Mouse (Mus musculus) gastrocnemius, adult 2 months (tissue): Measurements from ENCODE around the gene Adamtsl1. TPM values are rescaled to one million over a fixed set of nuclear protein-coding genes. Genes with fewer than 3 reads are reported as not detected.

Source experiments
- DNase-seq: peaks from one replicate; pipeline ENCODE4 v3.0.0; 2022
- H3K27ac ChIP-seq: fragments of 200-600 bp; 2 replicates; pipeline ENCODE4 v1.8.1; 2022; ENCODE audit warnings: mild to moderate bottlenecking
- H3K4me3 ChIP-seq: fragments of 200-600 bp; 2 replicates; pipeline ENCODE4 v1.8.1; 2022; ENCODE audit warnings: mild to moderate bottlenecking, moderate library complexity
- CTCF ChIP-seq: fragments of 200-600 bp; IDR thresholded peaks from 2 replicates; pipeline ENCODE4 v1.8.1; 2022; ENCODE audit warnings: antibody characterized with exemption, mild to moderate bottlenecking, moderate library complexity
- intact Hi-C: fragments of 180-260 bp; cut with DNase I; formaldehyde crosslinking; loops from one replicate; pipeline ENCODE4 v1.15.1; 2025
- total RNA-seq, 2 experiments: library from RNA; stranded (reverse); gene quantifications; 2 replicates each; pipeline ENCODE4 v1.2.3; 2021

The Adamtsl1 gene
- total RNA-seq, 2 experiments from 2014 or later, result 5.7 to 5.9 TPM

DNA sequence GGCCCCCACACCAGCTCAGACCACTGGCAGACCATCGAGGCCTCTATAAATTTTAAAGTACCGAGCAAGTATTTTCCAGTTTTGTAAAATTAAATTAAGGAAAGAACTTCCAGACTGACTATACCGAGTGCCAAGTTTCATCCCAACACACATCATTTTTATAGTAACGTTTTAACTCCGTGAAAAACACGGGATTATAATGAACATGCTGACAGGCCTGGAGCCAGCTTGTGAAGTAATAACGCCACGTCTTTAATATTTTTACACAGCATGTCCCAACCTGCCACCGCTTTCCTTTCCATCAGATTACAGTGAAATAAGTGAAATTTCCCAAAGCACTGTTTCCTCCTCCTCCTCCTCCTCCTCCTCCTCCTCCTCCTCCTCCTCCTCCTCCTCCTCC lies 894.4 kb downstream of the Adamtsl1 start:
- no peak overlapping the region for H3K27ac ChIP-seq
- intact Hi-C loops, result no loop called here
- no peak for DNase-seq
- TF ChIP-seq CTCF, result no peak
- H3K4me3 ChIP-seq, result no peak overlapping the region

DNA sequence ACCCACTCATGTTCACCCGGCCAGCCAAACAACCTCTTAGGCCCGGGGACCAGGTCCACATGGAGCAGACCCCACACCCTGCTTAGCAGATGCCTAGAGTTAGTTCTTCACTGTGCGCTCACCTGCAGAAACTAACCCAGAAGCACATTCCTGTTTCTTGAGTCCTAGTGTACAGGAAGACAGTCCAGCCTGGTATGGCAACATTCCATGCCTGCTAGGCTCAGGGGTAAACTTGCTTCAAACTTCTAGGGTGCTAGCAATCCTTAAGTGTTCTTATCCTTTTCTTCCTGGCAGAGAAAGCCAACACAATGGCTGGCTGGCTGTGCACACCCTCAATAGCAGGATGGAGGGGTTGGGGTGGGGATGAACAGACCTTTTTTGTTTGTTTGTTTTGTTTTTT lies 897.0 kb downstream of the Adamtsl1 start:
- no peak overlapping the region for H3K4me3 ChIP-seq
- TF ChIP-seq CTCF, result no peak
- intact Hi-C loops, result no loop called here
- no peak for DNase-seq
- H3K27ac ChIP-seq, result no peak overlapping the region

DNA sequence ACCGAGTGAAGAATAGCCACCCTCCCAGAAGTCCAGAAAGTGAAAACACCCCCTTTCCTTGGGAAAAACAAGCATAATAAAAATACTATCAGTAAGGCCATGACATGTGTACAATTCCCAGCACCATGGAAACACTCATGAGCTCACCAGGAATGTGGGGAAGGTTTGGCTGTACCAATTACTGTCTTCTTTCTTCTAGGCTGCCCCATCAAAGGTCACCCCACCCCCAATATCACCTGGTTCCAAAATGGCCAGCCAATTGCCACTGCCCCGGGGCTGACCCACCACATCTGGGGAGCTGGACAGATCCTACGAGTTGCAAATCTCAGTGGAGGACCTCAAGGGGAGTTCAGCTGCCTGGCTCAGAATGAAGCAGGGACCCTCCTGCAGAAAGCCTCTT lies 899.4 kb downstream of the Adamtsl1 start:
- TF ChIP-seq CTCF, result no peak
- no peak overlapping the region; the same call in 1 of the 2 replicates for H3K27ac ChIP-seq
- no peak for DNase-seq
- no peak overlapping the region for H3K4me3 ChIP-seq
- intact Hi-C loops, result no loop called here

- peak; percentile 36 for DNase-seq
- Histone ChIP-seq H3K4me3 (peak overlapping the region; percentile 33; the same call in 1 of the 2 replicates), H3K27ac (peak overlapping the region; percentile 32)
- intact Hi-C loops, result no loop called here
- TF ChIP-seq CTCF, result no peak
These were observed 902.5 kb downstream of the Adamtsl1 start for GRCm38 (mm10) chr4:86416401-86417025.

DNA sequence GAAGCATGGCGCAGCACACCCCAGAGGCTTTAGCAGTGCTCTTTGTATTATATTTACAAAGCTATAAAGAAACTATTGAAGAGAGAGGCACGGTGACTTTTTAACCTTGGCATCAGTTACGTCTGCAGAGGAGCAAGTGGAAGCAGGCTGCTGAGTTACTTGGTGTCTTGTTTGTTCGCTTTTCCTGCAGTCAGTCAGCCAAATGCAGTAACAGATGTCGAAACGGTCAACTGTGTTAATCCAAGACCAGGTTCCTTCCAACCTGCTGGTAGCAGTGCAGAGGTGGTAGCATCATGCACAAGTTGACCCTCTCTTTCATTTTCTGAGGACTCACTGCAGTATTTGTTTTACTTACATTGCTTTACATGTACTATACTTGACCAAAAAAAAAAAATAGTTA lies 908.6 kb downstream of the Adamtsl1 start:
- no peak for DNase-seq
- no peak for TF ChIP-seq CTCF
- Histone ChIP-seq H3K4me3 (no peak overlapping the region), H3K27ac (no peak overlapping the region)
- intact Hi-C loops, result no loop called here

- DNase-seq, result no peak
- Histone ChIP-seq H3K4me3 (no peak overlapping the region), H3K27ac (no peak overlapping the region)
- TF ChIP-seq CTCF, result no peak
- intact Hi-C loops, result no loop called here
These were observed 911.6 kb downstream of the Adamtsl1 start for GRCm38 (mm10) chr4:86425581-86425980.

DNA sequence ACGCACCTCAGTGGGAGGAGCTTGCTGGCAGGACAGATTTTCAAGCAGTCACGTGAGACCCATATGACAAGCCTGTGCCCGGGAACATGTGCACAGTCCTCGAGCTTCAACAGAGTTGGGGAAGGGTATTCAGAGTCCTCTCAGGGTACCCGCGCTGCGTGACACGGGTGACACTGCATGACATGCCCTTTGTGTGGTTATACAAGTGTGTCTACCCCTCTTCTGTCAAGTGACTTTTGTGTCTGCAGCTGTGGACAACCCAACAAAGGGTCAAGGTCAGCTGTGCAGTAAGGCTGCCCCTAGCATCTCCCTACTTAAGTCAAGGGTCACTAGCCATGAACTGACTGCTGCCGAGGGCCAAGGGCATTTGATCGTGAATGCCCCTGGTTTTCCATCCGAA lies 912.6 kb downstream of the Adamtsl1 start:
- no peak overlapping the region for H3K4me3 ChIP-seq
- intact Hi-C loops, result no loop called here
- peak overlapping the region; percentile 40 for H3K27ac ChIP-seq
- DNase-seq, result no peak
- TF ChIP-seq CTCF, result no peak

DNA sequence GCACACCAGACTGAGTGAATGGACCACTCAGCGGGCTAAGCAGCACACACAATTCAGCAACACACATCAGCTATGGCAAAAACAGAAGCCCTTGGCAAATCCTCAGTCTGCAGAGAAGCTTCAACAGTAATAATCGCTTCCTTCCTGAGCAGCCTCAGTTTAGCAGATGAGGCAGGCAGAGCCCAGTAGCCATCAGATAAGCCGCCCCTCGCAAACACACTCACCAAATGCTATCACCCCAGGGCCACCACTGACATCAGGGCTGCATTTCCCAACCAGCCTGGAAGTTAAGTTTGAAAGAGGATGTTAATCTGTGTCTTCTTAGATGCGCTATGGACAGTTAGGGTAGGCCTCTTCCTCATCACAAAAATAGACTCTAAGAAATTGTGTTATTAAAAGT lies 913.3 kb downstream of the Adamtsl1 start:
- intact Hi-C loops, result no loop called here

GRCm38 (mm10) chr4:86428091-86428745 lies 914.2 kb downstream of the Adamtsl1 start:
- intact Hi-C loops, result no loop called here
- DNase-seq, result no peak
- no peak for TF ChIP-seq CTCF
- no peak overlapping the region for H3K4me3 ChIP-seq
- no peak overlapping the region for H3K27ac ChIP-seq

More for the DNA sequence above, 913.3 kb downstream of the Adamtsl1 start:
- H3K4me3 ChIP-seq, result no peak overlapping the region
- DNase-seq, result no peak
- H3K27ac ChIP-seq, result peak overlapping the region; percentile 40
- TF ChIP-seq CTCF, result no peak

- Histone ChIP-seq H3K27ac (no peak overlapping the region), H3K4me3 (no peak overlapping the region)
- intact Hi-C loops, result no loop called here
- no peak for DNase-seq
- TF ChIP-seq CTCF, result no peak
These were observed 921.7 kb downstream of the Adamtsl1 start for GRCm38 (mm10) chr4:86435631-86436030.

- no peak for TF ChIP-seq CTCF
- no peak for DNase-seq
- Histone ChIP-seq H3K4me3 (no peak overlapping the region), H3K27ac (no peak overlapping the region)
- intact Hi-C loops, result no loop called here
These were observed 922.4 kb downstream of the Adamtsl1 start for GRCm38 (mm10) chr4:86436336-86436735.

DNA sequence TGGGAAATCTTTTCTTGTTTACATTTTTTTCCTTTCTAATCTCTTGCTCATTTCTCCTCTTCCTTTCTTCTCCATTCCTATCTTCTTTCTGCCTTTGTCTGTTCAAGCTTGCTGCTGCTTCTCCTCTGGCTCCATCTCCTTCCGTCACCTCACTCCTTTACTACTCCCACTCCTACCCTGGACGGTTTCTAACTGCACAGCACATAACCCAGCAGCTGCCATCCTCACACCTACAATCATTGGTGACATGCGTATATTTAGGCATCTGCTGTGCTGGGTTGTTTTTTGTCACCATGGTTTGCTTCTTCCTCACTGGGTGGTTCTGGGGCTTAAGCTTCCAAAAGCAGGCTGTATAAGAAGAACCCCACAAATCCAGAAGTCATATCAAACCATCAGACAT lies 936.5 kb downstream of the Adamtsl1 start:
- Histone ChIP-seq H3K4me3 (no peak overlapping the region), H3K27ac (no peak overlapping the region)
- TF ChIP-seq CTCF, result no peak
- intact Hi-C loops, result no loop called here
- no peak for DNase-seq

DNA sequence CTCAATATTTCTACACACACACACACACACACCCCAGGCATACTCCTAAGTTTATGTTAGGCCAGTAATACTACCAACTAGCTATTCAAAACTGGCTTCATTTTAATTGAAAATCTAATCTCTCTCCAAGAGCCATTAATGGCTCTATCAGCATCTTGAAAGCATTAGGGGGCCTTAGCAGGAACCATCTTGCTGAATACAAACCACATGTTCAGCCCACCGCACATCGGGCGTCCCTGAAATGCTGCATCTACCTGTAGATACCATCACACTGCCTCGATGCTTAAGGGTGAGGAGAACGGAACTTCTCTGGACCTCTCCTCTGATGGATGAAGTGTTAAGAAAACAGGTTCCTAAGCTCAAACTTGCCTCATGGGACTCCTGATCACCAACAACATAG lies 950.8 kb downstream of the Adamtsl1 start:
- DNase-seq, result no peak
- no peak for TF ChIP-seq CTCF
- intact Hi-C loops, result no loop called here

More for the DNA sequence above, 950.8 kb downstream of the Adamtsl1 start:
- H3K27ac ChIP-seq, result no peak overlapping the region
- no peak overlapping the region for H3K4me3 ChIP-seq
